Mouse (Mus musculus): Measurements from ENCODE around the gene Ifi205.
"Not testable (repeated sequence)": the region's sequence is repeated elsewhere in the genome, so short reads cannot be mapped to it uniquely, and the experiment has no call there.

The Ifi205 gene

GRCm38 (mm10) chr1:174031698-174032097 lies at the start of gene Ifi205:
Gene Ifi205, minus strand, starts transcription at chr1:174031810.
- no peak for DNase-seq

DNA sequence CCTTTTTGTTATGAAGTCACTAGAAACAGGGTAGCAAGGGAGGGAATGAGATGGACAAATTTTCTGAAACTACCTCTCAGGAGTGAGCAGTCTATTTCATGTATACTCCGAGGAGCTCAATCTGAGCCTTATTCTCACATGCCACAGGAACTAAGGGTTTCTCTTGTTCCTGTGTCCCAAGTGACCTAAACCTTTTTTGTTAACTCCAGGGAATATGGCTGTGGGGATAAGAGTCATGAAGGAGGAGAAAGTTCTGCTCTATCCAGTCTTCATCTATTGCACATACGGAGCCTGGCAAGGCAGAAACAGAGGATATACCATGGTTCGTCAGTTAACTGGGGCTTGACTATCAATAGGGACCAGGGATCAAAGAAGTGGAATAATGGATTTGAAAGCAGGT lies 34.7 kb upstream of the Ifi205 start, which contains the start of gene Olfr430:
TSS of gene Olfr430 (plus strand) at position 301 of the 400 bp plus-strand sequence.
- DNase-seq, result no peak

DNA sequence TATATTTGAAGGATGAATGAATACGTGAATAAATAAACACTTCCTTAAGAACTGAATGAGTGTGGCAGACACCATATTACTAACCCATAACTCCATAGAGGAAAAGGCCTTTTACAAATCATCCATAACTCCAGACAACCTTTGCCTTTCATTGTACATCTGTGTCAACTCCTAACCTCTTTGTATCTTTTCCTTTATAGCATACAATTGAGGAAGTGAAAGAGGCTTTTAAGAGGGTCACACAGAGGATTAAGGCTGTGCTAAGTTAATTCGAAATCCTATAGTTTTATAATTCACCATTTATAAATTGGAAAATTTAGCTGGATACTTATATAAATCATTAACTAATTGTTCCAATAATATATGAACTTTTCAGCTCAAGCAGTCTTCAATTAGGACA lies 23.6 kb upstream of the Ifi205 start:
- DNase-seq, result no peak

GRCm38 (mm10) chr1:174052981-174053380 lies 21.4 kb upstream of the Ifi205 start:
- no peak for DNase-seq

- DNase-seq, result no peak
Measured at GRCm38 (mm10) chr1:174051931-174052536, 20.4 kb upstream of the Ifi205 start.

DNA sequence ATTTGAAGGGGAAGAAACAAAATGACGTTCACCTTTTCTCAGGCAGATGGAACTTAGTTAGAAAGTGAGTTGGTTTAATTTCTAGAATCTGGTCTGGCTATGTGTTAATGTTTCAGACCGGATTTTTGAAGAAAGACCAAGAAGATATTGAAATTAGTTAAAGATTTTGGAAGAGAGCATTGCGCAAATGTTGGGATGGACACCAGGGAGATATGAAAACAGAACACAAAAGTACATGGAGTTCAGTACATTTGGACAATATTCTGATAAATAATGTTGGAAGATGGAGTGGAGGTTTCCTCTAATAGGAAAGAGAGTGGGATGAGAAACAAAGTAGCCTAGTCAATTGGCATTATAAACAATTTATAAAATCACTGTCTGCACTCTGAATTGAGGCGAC lies 19.9 kb upstream of the Ifi205 start:
- no peak for DNase-seq

- no peak for DNase-seq
Measured at GRCm38 (mm10) chr1:174050532-174050931, 18.9 kb upstream of the Ifi205 start.

DNA sequence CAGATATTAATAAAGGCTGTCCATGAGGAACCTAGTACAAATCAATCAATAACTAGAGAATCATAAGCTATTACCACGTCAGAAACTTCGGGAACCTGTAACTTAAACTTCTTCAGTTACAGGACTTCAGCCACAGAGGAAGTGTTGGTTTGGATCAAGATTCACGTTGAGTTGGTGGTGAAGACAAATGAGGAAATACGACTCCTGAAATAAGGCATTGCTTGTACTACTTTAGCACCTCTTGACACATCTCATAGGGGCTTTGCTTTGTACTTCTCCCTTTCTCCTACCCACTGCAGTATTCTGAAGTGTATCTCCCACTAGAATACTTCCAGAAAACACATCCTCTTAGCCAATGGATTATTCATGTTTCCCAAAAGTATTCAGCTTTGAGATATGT lies 17.7 kb upstream of the Ifi205 start:
- DNase-seq, result not testable (repeated sequence)

DNA sequence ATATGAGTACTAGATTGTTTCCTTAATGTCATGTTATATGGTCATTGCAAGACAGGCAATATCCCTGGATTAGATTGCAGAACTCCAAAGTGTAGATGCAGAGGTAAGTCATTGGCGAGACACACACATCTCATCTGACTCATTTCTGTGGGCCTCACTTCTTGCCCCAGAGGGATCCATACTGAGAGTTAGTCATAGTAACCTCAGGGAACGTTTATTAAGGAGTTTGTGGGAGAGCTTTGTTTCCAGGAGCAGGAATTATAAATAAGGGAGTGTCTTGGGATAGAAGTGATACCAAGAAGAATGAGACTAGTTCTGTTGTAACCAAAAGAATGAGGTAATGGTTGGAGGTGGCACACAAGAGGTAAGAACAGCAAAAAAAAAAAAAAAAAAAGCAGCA lies 17.3 kb upstream of the Ifi205 start, which contains the start of gene Olfr432:
TSS of gene Olfr432 (plus strand) at position 313 of the 400 bp plus-strand sequence.
- no peak for DNase-seq

- DNase-seq, result not testable (repeated sequence)
Measured at GRCm38 (mm10) chr1:174048227-174048626, 16.6 kb upstream of the Ifi205 start.

- no peak for DNase-seq
Measured at GRCm38 (mm10) chr1:174044431-174044830, 12.8 kb upstream of the Ifi205 start.

DNA sequence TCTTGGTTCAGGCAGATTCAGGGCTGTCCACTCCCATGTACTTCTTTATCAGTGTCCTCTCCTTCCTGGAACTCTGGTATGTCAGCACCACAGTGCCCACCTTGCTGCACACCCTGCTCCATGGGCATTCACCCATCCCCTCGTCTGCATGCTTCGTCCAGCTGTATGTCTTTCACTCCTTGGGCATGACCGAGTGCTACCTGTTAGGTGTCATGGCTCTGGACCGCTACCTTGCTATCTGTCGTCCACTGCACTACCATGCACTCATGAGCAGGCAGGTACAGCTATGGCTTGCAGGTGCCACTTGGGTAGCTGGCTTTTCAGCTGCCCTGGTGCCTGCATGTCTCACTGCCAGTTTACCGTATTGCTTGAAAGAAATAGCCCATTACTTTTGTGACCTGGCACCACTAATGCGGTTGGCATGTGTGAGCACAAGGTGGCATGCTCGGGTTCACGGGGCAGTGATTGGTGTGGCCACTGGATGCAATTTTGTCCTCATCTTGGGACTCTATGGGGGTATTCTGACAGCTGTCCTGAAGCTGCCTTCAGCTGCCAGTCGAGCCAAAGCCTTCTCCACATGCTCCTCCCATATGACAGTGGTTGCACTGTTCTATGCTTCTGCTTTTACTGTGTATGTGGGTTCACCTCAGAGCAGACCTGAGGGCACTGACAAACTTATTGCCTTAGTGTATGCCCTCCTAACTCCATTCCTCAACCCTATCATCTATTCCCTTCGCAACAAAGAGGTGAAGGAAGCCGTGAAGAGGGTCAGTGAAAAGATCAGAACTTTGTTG lies 10.7 kb upstream of the Ifi205 start:
- not testable (repeated sequence) for DNase-seq

- DNase-seq, result no peak
Measured at GRCm38 (mm10) chr1:174040523-174041177, 9.0 kb upstream of the Ifi205 start, which contains the start of gene Olfr433. Gene Olfr433, plus strand, starts transcription at chr1:174040705.

GRCm38 (mm10) chr1:174038480-174038879 lies 6.9 kb upstream of the Ifi205 start:
- no peak for DNase-seq

DNA sequence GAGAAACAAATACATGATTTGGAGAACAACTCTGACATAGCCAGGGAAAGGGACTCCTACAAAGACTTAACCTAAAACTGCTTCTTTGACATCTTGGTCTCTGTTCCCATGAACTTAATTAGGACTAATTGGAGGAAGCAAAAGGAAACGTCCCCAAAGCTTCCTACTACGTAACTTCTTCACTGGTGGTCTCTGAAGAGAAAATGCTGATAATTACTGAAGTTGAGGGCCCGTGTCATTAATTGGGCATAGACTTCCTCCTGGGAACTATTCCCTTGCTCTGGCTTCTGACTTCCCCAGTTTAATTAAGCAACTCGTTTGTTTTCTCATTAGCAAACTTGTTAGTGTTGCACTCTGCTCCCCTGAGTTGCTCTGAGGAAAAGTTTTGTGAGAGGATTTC lies 4.2 kb upstream of the Ifi205 start:
- no peak for DNase-seq

GRCm38 (mm10) chr1:174007050-174007449 lies 24.6 kb downstream of the Ifi205 start:
- DNase-seq, result not testable (repeated sequence)

DNA sequence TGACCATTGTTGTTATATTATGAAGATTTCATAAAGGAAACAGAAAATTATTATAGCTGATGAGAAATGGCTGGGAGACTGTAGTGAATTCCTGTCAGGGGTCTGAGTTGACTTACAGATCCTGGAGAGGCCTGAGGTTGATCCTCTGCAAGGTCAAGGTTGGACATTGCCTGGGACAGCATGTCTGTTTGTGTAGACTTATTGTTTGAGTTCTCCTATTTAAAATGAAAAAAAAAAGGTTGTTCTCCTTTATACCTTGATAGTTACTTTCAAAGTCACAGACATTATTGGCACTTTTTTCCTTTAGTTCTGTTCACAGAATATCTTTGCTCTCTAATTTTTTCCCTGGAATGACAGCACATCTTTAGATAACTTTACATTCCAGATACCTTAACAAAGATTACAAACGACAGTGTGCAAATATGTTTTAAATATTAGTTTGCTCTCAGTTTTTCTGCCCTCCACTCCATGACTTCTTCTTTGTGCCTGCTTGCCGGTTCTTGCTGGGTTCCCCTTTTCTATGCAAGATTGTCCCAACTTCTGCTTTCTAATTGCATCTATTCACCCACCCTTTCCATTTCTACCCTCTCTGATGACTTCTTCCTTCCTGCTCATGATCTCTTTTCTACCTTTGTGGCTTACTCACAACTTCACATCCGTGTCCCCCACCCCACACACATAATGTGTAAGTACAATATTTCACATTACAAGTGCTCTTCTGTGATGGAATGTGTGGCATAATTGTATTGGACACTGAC lies 27.1 kb downstream of the Ifi205 start:
- not testable (repeated sequence) for DNase-seq

GRCm38 (mm10) chr1:173995003-173995402 lies 36.6 kb downstream of the Ifi205 start:
- peak; percentile 67 to 79 for DNase-seq

DNA sequence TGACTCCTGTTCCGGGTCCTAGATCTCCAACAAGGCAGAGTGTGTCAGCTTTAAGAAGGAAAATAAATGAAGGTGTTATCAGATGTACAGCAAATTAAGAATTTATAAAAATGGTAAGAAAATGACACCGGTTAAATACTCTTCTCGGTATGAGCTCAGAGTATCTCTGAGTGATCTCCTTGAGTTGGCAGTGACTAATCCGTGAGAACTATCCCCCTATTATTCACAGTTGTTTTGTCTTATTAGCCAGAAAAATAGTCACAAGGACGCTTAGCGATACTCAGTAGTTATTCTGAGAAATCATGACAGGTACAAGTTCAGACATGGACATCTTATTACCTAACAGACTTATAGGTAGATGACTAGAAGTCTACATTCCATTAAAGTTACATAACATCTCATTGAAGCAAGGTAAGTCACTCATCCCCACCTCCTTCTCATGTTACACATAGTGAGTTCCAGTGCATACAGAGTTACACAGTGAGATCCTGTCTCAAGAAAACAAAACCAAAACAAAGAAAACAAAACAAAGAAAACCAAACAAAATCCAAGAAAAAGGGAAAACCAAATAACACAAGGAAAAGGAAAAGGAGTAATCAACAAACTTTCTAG lies 48.8 kb downstream of the Ifi205 start, which contains the start of gene Ifi202b:
TSS of gene Ifi202b (minus strand) at position 51 of the 612 bp plus-strand sequence.
- DNase-seq, result not testable (repeated sequence)

- not testable (repeated sequence) for DNase-seq
Measured at GRCm38 (mm10) chr1:173981038-173981437, 50.6 kb downstream of the Ifi205 start.

DNA sequence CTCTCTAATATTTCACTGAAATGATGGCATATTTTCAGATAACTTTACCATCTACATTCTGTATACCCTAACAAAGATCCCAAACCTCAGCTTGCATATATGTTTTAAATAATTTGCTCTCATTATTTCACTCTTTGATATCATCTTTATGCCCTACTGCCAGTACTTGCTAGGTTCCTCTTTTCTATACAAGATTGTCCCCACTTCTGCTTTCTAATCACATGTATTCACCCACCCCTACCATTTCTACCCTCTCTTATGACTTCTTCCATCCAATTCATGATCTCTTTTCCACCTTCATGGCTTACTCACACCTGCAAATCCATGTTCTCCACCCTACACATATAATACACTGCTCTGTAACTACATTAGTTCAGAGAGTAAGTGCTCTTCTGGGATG lies 54.0 kb downstream of the Ifi205 start:
- DNase-seq, result no peak

DNA sequence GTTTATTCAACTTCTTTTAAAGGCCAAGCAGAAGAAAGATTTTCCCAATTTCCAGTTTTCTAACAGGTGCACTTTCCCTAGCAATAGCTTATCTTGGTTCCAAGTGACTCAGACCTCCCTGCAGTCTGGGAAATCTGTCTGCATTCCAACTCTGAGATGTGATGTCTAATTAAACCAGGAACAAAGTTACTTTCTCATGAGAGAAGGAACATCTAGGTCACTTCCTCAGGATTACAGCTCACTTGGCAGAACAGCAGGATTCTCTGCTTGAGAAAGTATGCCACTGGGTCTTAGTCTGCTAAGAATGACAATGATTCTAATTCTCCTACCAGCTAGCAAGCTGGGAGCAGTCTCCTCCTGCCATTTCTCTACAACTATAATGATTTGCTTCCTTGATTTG lies 58.5 kb downstream of the Ifi205 start:
- DNase-seq, result no peak

Measured in cerebellum, postnatal 10 days (tissue).